Mouse (Mus musculus) lung, embryonic 16.5 days (tissue): Measurements from ENCODE around the gene Grn. TPM values are rescaled to one million over a fixed set of nuclear protein-coding genes. Genes with fewer than 3 reads are reported as not detected.

ENCODE experiments used
- ATAC-seq: fragments of 200-750 bp; cut with Nextera tagmentation; 2 replicates; pipeline ENCODE4 v1.8.0; 2017; ENCODE audit warnings: low read depth, mild to moderate bottlenecking, moderate library complexity
- H3K27ac ChIP-seq: fragments of 300-500 bp; sonication (generic); 2 replicates; pipeline ENCODE4 v1.5.1; 2014; ENCODE audit warnings: mild to moderate bottlenecking, control low read depth, low read length
- H3K27me3 ChIP-seq: fragments of 300-500 bp; sonication (generic); 2 replicates; pipeline ENCODE4 v1.6.1; 2014; ENCODE audit warnings: low read depth, low read length, mixed read lengths; ENCODE audit not compliant: control insufficient read depth, insufficient read depth
- H3K36me3 ChIP-seq: fragments of 300-500 bp; sonication (generic); 2 replicates; pipeline ENCODE4 v1.6.1; 2014; ENCODE audit warnings: low read length; ENCODE audit not compliant: control insufficient read depth, insufficient read depth
- H3K4me1 ChIP-seq: fragments of 300-500 bp; sonication (generic); replicated peaks from 2 replicates; pipeline ENCODE4 v1.6.1; 2014; ENCODE audit warnings: low read length, mixed read lengths; ENCODE audit not compliant: control insufficient read depth, insufficient read depth
- H3K4me2 ChIP-seq: fragments of 300-500 bp; sonication (generic); 2 replicates; pipeline ENCODE4 v1.6.1; 2014; ENCODE audit warnings: low read depth, low read length, control low read depth
- H3K4me3 ChIP-seq: fragments of 300-500 bp; sonication (generic); 2 replicates; pipeline ENCODE4 v1.5.1; 2014; ENCODE audit warnings: mild to moderate bottlenecking, low read length, control low read depth
- H3K9ac ChIP-seq: fragments of 300-500 bp; sonication (generic); 2 replicates; pipeline ENCODE4 v1.6.1; 2014; ENCODE audit warnings: low read length, control low read depth
- H3K9me3 ChIP-seq: fragments of 300-500 bp; sonication (generic); 2 replicates; pipeline ENCODE4 v1.6.1; 2016; ENCODE audit warnings: low read length; ENCODE audit not compliant: control insufficient read depth
- WGBS: fragments of 180-500 bp; shearing (Covaris S2); extraction: QIAGEN DNeasy Blood & Tissue Kit; methylation state at CpG from one replicate; pipeline ENCODE4 v1.1.7; 2014; 5-methylcytosine and 5-hydroxymethylcytosine counted together
- polyA plus RNA-seq: library from polyadenylated mRNA; unstranded; fragments of >200 nt; fragmentation: Nextera tagmentation; extraction: Ambion mirVana; gene quantifications from 2 replicates; pipeline ENCODE4 v1.2.1, GENCODE M21; 2015

Gene Grn
- polyA plus RNA-seq, 1 experiment from 2014 or later = 195 TPM

DNA sequence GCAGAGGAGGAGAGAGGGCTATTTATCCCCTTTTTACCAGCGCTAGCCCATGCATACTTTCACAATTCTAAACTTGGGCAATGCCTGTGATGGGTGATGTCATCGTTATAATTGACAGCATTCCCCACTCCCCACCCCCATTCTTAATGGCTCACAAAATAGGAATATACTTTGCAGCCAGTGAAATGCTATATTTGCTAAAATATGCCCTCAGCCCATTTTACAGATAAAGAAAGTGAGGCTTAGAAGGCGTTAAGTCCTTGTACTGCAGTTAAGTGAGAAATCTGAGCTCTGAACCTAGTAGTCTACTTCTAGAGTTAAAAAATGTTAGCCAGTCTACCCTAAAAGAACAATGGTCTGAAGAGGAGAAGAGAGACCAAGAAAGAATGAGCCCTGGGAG lies 14.2 kb downstream of the Grn start:
- 81% methylated on average over 3 of the region's 3 CpGs for WGBS
- Histone ChIP-seq H3K4me2 (no peak overlapping the region), H3K9ac (no peak overlapping the region), H3K4me3 (no peak overlapping the region), H3K9me3 (no peaks in the 10 kb centered on the region), H3K27me3 (no peaks in the 10 kb centered on the region), H3K27ac (no peak overlapping the region), H3K4me1 (peaks cover 42% of the 10 kb centered on the region), H3K36me3 (peaks cover 25% of the 10 kb centered on the region)
- ATAC-seq = no peak

DNA sequence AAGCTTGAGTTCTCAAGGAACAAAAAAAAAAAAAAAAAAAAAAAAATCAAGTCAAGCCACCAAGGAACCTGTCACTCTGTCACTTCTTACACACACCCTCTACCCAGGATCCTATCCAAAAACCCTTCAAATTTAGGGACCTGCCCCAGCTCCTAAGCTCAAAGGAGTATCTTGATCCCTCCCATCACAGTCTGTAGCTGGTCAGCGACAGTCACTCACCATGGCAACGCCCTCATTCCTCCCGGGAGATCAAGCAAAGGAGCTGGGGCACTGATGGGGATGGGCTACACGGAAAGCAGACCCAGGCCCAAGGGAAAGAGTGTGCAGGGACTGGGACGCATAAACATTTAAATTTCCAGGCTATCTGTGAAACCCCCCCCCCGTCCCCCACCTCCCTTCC lies 14.7 kb downstream of the Grn start:
- Histone ChIP-seq H3K9ac (no peak overlapping the region), H3K4me2 (no peak overlapping the region), H3K27ac (peak overlapping the region; percentile 89; the same call in 1 of the 2 replicates), H3K27me3 (no peaks in the 10 kb centered on the region), H3K9me3 (no peaks in the 10 kb centered on the region), H3K4me3 (no peak overlapping the region), H3K36me3 (peaks cover 23% of the 10 kb centered on the region), H3K4me1 (peaks cover 42% of the 10 kb centered on the region)
- ATAC-seq = no peak
- 15% methylated on average over 6 of the region's 6 CpGs for WGBS

DNA sequence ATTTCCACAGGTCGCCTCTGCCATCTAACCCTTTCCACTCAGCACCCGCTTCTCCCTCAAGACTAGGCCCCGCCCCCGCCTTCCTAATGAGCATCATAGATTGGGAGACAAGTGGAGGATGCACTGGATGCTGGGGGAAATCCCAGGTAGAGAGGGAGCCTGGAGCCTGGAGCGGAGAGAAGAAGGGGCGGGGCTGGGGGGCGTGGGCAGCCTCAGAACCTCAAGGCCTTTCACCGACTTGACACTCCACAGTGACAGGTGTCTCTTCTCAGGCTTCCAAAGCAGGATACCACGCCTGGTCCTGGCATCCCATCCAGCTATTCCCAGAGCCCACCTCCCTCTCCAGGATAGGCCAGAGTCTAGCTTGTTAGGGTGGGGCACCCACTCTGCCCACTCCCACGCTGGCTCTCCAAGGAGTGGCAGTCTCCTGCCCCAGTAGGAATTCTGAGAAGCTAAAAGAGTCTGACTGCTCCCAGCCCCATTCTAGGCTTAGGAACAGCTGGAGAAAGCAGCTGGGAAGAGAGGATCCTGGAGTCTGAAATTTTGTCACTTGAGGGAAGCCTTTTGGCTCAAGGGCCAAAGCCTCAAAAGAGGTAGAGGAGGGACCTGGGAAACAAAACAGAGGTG lies 15.3 kb downstream of the Grn start:
- Histone ChIP-seq H3K4me1 (peaks cover 42% of the 10 kb centered on the region), H3K27ac (peak overlapping the region; percentile 89), H3K27me3 (no peaks in the 10 kb centered on the region), H3K4me3 (peak overlapping the region; percentile 88; the same call in 1 of the 2 replicates), H3K4me2 (peak overlapping the region; percentile 83), H3K36me3 (peaks cover 18% of the 10 kb centered on the region), H3K9me3 (no peaks in the 10 kb centered on the region), H3K9ac (no peak overlapping the region)
- peak; percentile 49 for ATAC-seq
- WGBS = 16% methylated on average over 10 of the region's 10 CpGs

DNA sequence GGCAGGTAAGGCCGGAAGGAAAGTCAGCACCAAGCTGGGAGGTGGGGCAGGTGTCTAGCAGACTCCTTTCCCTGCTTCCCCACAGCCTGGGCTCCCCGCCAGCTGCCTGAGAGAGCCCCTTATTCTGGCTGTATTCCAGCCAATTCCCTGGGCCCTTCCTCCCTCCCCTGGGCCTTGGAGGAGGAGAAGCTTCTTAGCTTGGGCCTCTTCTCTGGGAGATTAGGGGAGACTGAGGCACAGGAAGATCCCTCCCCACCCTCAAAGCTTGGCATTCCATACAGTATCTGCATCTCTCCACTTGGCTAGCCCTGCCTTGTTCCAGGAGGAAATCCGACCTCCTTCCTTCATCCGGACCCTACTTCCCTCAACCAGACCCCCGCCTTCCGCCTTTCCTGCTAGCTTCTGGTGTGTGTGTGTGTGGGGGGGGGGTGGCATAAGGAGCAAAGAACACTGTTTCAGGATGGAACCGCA lies 15.8 kb downstream of the Grn start:
- Histone ChIP-seq H3K9ac (peak overlapping the region; percentile 98), H3K4me1 (peaks cover 42% of the 10 kb centered on the region), H3K4me3 (peak overlapping the region; percentile 88), H3K27me3 (no peaks in the 10 kb centered on the region), H3K36me3 (peaks cover 18% of the 10 kb centered on the region), H3K4me2 (peak overlapping the region; percentile 83), H3K27ac (peak overlapping the region; percentile 89), H3K9me3 (no peaks in the 10 kb centered on the region)
- under 1% methylated on average over 7 of the region's 7 CpGs for WGBS
- ATAC-seq = peak; percentile 52

DNA sequence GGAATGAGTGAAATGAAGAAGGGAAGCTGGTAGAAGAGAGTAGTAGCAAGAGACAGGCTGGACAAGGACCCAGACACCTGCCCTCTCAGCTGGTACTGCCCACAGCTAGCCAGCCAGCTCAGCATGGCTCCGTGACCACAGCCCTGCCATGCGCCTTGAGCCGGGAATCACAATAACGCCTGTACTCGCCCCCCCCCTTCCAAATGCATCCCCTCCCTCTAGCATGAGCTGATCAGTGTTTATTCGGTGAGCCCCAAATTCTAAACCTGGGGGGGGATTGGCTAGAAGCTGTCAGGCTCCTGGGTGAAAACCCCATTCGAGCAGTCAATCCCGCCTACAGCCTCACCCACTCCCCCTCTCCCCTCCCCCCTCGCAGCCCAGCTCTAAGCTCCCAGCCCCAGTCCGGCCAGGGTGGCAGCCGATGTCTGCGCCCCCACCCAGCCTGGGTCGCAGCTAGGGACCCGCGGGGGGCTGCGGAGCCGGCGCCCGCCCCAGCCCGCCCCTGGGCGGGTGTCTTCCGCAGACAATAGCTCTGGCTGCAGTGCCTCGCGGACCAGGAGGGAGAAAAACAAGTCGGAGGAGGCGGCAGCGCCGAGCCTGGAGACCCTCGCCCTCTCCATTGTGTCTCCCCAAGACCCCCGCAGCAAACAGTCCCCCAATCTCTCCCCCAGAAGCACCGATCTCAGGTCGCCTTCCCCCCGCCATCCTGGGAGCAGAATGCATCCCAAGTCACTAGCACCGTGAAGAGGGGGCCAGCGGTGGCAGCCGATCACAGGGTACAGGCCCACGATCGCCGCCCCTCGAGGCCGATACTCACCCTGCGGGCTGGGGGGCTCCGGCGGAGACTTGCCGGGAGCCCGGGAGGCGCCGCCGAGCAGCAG lies 16.7 kb downstream of the Grn start:
- peak overlapping the region; percentile 98 for H3K9ac ChIP-seq
- peaks cover 42% of the 10 kb centered on the region for H3K4me1 ChIP-seq
- no peaks in the 10 kb centered on the region for H3K9me3 ChIP-seq
- H3K27ac ChIP-seq = peak overlapping the region; percentile 89
- peaks cover 10% of the 10 kb centered on the region for H3K36me3 ChIP-seq
- peak; percentile 46 for ATAC-seq
- 1% methylated on average over 45 of the region's 49 CpGs for WGBS
- peak overlapping the region; percentile 83 for H3K4me2 ChIP-seq
- H3K4me3 ChIP-seq = peak overlapping the region; percentile 88
- no peaks in the 10 kb centered on the region for H3K27me3 ChIP-seq

DNA sequence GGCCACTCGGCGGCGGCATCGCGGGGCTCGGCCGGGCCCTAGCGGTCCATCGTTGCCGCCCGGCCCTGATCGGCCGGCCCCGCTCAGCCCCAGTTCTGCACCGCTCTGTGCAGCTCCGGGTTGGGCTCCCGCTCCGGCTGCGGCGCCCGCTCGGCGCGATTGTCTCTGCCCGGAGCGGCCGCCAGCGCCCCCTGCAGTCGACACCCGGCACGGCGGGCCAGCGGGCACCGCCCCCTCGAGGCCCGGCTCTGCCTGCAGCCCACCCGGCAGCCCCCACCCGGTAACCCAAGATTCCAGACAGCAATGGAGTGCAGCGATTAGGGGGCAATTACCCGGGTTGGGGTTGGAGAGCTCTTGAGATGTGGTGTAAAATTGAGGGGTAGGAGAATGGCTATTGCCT lies 17.4 kb downstream of the Grn start, which contains the start of gene Fam171a2:
Fam171a2 (minus strand) TSS at position 186 of the 400 bp plus-strand sequence.
- H3K27me3 ChIP-seq = no peaks in the 10 kb centered on the region
- peak within 1 kb of the TSS; percentile 83 for H3K4me2 ChIP-seq
- peak within 1 kb of the TSS; percentile 89 for H3K27ac ChIP-seq
- H3K9me3 ChIP-seq = no peaks in the 10 kb centered on the region
- peak; percentile 73 for ATAC-seq
- H3K4me1 ChIP-seq = peaks cover 42% of the 10 kb centered on the region
- peak within 1 kb of the TSS; percentile 88 for H3K4me3 ChIP-seq
- WGBS = under 1% methylated on average over 40 of the region's 40 CpGs
- peaks cover 5% of the 10 kb centered on the region for H3K36me3 ChIP-seq
- H3K9ac ChIP-seq = peak within 1 kb of the TSS; percentile 98

DNA sequence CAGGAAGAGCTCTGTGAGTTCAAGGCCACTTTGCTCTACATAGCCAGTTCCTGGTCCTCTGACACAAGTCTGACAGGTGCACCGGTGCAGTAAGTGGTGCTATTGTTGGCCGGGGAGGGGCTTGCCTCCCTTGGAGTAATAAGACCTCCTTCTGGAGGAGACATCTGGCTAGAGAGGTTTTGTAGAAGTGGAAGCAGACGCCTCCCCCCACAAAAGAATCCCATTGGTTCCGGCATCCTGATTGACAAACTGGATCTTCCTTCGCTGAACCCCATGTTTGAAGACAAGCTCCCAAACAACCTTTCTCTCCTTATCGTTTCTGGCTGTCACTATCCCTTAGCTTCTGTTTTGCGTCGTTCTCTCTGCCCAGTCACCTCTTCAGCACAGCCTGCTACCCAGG lies 18.2 kb downstream of the Grn start:
- ATAC-seq = no peak
- Histone ChIP-seq H3K4me1 (peaks cover 45% of the 10 kb centered on the region), H3K36me3 (peaks cover 2% of the 10 kb centered on the region), H3K27ac (no peak overlapping the region), H3K9me3 (no peaks in the 10 kb centered on the region), H3K4me2 (no peak overlapping the region), H3K27me3 (no peaks in the 10 kb centered on the region), H3K4me3 (no peak overlapping the region), H3K9ac (no peak overlapping the region)
- 18% methylated on average over 8 of the region's 8 CpGs for WGBS

DNA sequence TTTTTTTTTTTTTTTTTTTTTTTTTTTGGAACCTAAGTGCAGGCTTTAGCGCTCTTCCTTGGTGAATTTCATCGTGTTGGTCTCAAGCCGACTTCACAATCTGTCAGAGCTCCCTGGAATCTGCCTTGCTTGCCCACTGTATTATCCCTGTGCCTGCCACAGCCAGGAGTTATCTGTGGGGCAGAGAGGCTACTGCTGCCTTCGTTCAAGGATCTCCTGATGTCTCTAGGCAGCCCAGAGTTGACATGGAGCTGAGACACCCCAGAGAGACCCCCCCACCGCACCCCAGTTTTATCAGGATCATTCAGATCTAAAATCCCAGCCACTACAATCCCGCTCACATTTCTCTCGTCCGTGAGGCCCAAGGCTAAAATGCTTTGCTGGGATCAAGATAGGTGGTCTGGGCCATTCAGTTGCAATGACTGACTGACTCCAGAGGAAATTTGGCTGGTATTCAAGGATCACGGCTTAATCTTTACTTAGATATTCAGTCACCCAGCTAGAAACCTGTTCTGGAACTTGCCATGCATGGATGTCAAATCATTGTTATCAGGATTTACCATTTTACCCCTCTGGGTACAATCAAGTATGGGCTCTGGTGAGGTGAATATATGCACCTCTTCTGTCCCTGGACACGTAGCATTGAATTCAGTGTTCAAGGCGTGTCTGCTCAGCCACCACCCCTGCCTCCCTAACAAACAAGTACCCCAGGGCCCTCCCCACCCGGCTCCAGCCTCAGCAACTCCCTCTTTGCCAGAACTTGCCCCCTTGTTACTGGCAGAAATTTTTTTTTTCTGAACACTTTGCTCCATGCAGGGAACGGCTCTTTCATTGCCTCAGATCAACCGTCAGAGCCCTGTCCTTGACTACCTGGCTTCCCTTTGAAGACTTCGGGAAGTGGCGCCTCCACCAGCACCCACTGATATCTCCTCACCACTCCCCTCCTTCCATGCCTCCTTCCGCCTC lies 19.2 kb downstream of the Grn start:
- H3K4me3 ChIP-seq = no peak overlapping the region
- no peaks in the 10 kb centered on the region for H3K9me3 ChIP-seq
- H3K36me3 ChIP-seq = no peaks in the 10 kb centered on the region
- H3K4me2 ChIP-seq = no peak overlapping the region
- no peaks in the 10 kb centered on the region for H3K27me3 ChIP-seq
- no peak overlapping the region for H3K27ac ChIP-seq
- no peak for ATAC-seq
- no peak overlapping the region for H3K9ac ChIP-seq
- H3K4me1 ChIP-seq = peaks cover 42% of the 10 kb centered on the region
- WGBS = 34% methylated on average over 17 of the region's 17 CpGs
